Mouse (Mus musculus) embryonic facial prominence, embryonic 10.5 days (tissue): ENCODE measurements around the gene Chd2. TPM values are rescaled to one million over a fixed set of nuclear protein-coding genes. Genes with fewer than 3 reads are reported as not detected.

Experiments
- DNase-seq: peaks from one replicate; pipeline ENCODE4 v3.0.0-alpha.2; 2017; ENCODE audit warnings: low spot score
- H3K27ac ChIP-seq: fragments of 300-500 bp; sonication (generic); replicated peaks from 2 replicates; pipeline ENCODE4 v1.5.1; 2016; ENCODE audit warnings: mild to moderate bottlenecking
- H3K27me3 ChIP-seq: fragments of 300-500 bp; sonication (generic); replicated peaks from 2 replicates; pipeline ENCODE4 v1.6.1; 2016; ENCODE audit warnings: low read depth, mild to moderate bottlenecking; ENCODE audit not compliant: poor library complexity, severe bottlenecking
- H3K36me3 ChIP-seq: fragments of 300-500 bp; sonication (generic); replicated peaks from 2 replicates; pipeline ENCODE4 v1.6.1; 2016; ENCODE audit warnings: mild to moderate bottlenecking, moderate library complexity
- H3K4me1 ChIP-seq: fragments of 300-500 bp; sonication (generic); 2 replicates; pipeline ENCODE4 v1.6.1; 2016
- H3K4me3 ChIP-seq: fragments of 300-500 bp; sonication (generic); 2 replicates; pipeline ENCODE4 v1.5.1; 2016; ENCODE audit warnings: mild to moderate bottlenecking, moderate library complexity
- H3K9me3 ChIP-seq: fragments of 300-500 bp; sonication (generic); 2 replicates; pipeline ENCODE4 v1.6.1; 2016; ENCODE audit warnings: mild to moderate bottlenecking
- WGBS: fragments of 180-500 bp; shearing (Covaris S2); methylation state at CpG from one replicate; pipeline ENCODE4 v1.1.7; 2016; 5-methylcytosine and 5-hydroxymethylcytosine counted together
- polyA plus RNA-seq: library from polyadenylated mRNA; unstranded; fragments of >200 nt; fragmentation: Nextera tagmentation; extraction: Ambion mirVana; gene quantifications from 2 replicates; pipeline ENCODE4 v1.2.1, GENCODE M21; 2016

The Chd2 gene
- polyA plus RNA-seq, 1 experiment from 2014 or later = 54.8 TPM

DNA sequence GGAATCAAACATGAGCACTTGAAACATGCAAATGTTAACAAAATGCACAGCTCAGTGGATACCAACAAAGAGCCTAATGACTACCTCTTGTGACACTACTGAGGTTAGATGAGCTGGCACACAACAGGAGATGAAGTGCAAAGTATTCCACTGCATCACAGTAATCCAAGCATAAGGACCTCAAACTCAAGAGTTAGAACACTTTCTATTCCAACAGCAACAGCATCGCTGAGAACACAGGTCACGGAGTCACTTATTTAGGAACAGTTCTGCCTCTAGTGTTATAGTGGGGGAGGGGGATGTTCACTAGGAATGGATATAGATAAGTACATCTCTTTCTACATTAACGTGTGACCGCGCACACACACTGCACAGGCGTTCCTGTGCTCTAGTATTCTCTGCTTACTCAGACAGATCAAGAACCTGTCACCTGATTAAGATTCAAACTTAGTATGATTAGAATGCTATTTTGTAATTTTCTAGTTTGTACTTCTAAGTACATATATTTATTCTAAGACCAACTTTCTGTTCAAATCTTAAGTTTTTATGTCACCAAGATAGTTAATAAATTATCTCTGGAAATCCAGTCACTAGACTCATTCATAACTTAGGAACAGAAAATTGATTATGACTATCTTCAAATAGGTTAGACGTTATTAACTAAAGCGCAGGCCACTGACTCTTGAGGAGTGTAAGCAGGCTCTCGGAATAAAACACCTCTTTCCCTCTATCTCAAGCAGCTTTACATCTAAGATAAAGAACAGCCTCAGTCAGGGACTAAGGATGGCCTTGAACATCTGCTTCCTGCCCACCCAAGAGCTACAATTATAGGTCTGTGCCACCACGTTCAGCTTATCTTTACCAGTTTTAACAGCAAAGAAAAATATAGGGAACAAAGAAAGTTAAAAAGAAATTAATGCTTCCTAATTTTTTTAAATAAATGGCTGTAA, 5.2 kb upstream of the Chd2 start:
- peaks cover 3% of the 10 kb centered on the region; the same call in 1 of the 2 replicates for H3K4me1 ChIP-seq
- H3K9me3 ChIP-seq = no peaks in the 10 kb centered on the region
- H3K27ac ChIP-seq = no peak overlapping the region
- WGBS = 85% methylated on average over 10 of the region's 10 CpGs
- DNase-seq = no peak
- H3K27me3 ChIP-seq = no peaks in the 10 kb centered on the region
- peaks cover 96% of the 10 kb centered on the region for H3K36me3 ChIP-seq
- H3K4me3 ChIP-seq = no peak overlapping the region

GRCm38 (mm10) chr7:73545004-73545403, 3.4 kb upstream of the Chd2 start:
- H3K4me1 ChIP-seq = peaks cover 3% of the 10 kb centered on the region; the same call in 1 of the 2 replicates
- no peaks in the 10 kb centered on the region for H3K9me3 ChIP-seq
- 87% methylated on average over 4 of the region's 4 CpGs for WGBS
- no peaks in the 10 kb centered on the region for H3K27me3 ChIP-seq
- H3K36me3 ChIP-seq = peaks cover 81% of the 10 kb centered on the region
- no peak overlapping the region for H3K4me3 ChIP-seq
- DNase-seq = no peak
- H3K27ac ChIP-seq = no peak overlapping the region

- peak overlapping the region; percentile 76 for H3K4me3 ChIP-seq
- whole genome bisulfite sequencing = 74% methylated on average over 7 of the region's 7 CpGs
- H3K4me1 ChIP-seq = peaks cover 3% of the 10 kb centered on the region
- peak overlapping the region; percentile 98; the same call in 1 of the 2 replicates for H3K27ac ChIP-seq
- no peak for DNase-seq
- H3K36me3 ChIP-seq = peaks cover 53% of the 10 kb centered on the region
- H3K9me3 ChIP-seq = no peaks in the 10 kb centered on the region
- H3K27me3 ChIP-seq = no peaks in the 10 kb centered on the region
Measured at GRCm38 (mm10) chr7:73542131-73542853, 662 bp upstream of the Chd2 start.

DNA sequence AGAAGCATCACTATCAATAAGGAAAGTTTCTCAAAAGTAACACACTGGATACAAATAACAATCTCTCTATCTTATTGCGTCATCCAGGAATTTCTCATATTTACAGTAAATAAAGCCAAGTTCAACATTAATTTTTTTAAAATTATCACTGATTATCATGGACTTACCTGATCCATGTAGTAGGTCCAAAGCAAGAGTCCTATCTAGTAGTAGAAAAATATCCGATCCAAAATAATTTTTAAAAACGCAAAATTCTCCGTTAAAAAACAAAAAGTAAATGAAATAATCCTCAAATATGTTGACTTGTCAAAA, 595 bp downstream of the Chd2 start:
- H3K27ac ChIP-seq = peak overlapping the region; percentile 98
- no peak for DNase-seq
- peaks cover 12% of the 10 kb centered on the region for H3K4me1 ChIP-seq
- no peaks in the 10 kb centered on the region for H3K27me3 ChIP-seq
- under 1% methylated on average over 4 of the region's 4 CpGs for WGBS
- peaks cover 41% of the 10 kb centered on the region for H3K36me3 ChIP-seq
- H3K9me3 ChIP-seq = no peaks in the 10 kb centered on the region
- H3K4me3 ChIP-seq = peak overlapping the region; percentile 76

DNA sequence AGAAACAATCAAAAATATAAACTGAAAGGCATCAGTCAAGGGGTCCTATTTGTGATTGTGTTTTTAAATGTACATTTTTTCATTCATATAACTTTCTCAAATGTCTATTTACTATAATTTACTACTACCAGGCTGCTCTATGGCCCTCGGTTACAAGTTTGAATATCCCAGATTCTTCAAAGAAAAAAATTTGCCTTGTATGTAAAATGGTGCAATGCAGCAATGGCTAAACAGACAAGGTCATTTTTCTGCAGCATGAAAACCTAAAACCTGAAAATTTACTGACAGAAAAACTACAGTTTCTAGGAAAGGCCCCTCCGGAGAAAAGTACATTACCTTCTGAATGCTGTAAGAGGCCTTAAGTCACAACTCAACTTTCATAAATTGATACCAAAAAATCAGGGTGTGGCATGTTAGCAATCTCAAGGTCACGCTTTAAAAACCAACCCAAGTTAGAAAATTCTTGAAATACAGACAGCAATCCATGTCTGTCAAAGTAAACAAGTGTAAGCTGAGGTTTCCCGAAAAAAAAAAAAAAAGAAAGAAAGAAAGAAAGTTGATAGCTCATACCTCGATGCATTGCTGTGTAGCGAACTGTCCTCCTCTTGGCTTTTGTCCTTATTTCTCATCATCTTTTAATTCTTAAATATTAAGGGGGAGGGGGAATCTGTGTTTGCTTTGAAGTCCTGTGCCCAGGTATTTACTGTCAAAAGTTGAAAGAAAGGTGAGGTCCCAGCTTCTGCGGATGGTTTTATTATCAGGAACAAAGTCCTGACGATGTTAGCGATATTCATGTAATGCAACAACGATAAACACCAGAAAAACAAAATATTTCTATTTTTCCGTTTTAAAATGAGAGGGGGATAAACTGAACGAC, 1.2 kb downstream of the Chd2 start:
- Histone ChIP-seq H3K9me3 (no peaks in the 10 kb centered on the region), H3K27me3 (no peaks in the 10 kb centered on the region), H3K36me3 (peaks cover 35% of the 10 kb centered on the region), H3K4me1 (peaks cover 18% of the 10 kb centered on the region), H3K27ac (peak overlapping the region; percentile 98), H3K4me3 (peak overlapping the region; percentile 76)
- 3% methylated on average over 12 of the region's 12 CpGs for WGBS
- DNase-seq = no peak

DNA sequence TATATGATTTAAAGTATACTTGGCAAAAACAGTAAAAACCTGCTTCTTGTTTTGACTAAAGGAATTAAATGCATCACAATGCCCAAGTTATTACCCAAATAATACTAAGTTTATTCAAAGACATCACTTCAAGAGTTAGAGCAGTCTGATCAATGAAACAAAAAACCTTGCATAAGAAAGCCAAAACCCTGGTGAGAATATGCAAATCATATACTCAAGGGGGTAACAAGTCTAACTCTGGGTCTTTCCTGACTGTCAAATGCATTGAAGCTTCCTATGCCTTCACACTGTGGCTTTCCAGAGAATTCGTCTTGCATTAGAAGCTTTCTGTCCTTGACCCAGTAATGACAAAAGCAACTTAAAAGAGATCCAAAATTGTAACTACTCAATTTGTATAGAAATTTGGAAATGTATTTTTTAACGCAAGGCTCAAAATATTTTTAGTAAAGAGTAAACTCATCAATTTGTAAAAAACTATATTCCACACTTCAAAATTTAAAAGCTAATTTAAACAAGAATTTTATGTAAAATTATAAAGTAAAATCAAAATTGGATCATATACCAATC, 2.4 kb downstream of the Chd2 start:
- Histone ChIP-seq H3K9me3 (no peaks in the 10 kb centered on the region), H3K36me3 (peaks cover 33% of the 10 kb centered on the region), H3K27me3 (no peaks in the 10 kb centered on the region), H3K4me3 (peak overlapping the region; percentile 76), H3K27ac (peak overlapping the region; percentile 93), H3K4me1 (peaks cover 27% of the 10 kb centered on the region)
- WGBS = 34% methylated on average over 2 of the region's 2 CpGs
- DNase-seq = no peak

DNA sequence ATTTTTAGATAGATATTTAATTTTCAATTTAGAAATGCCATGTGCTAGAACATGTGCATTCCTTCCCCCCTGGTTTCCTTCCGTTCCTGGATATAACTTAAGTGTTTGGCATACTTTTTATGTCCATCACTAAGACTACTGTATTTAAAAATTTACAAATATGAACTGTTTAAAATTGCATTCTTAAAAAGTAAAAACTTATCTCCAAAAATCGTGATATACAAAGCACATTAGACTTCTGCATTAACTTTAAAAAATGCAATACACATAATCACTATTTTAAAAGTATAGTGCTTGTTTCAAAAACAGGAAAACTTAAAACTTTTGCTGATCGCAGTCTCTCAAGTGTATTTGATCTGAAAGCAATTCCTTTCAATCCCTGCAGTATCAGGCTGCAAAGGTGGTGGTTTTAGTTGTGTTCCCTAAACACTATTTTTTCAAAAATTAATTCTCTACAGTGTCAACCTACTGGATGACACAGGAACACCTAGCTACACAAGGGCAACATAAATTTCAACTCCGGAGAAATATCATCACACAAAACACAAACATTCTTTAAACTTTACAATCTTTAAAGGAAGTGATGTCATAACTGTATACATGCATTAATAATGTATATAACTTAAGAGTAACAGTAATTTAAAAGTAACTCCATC, 3.1 kb downstream of the Chd2 start:
- DNase-seq = no peak

GRCm38 (mm10) chr7:73537634-73538423, 3.8 kb downstream of the Chd2 start:
- Histone ChIP-seq H3K36me3 (peaks cover 32% of the 10 kb centered on the region), H3K4me1 (peaks cover 40% of the 10 kb centered on the region), H3K4me3 (peak overlapping the region; percentile 76), H3K27me3 (no peaks in the 10 kb centered on the region), H3K27ac (peak overlapping the region; percentile 93), H3K9me3 (no peaks in the 10 kb centered on the region)
- WGBS = under 1% methylated on average over 46 of the region's 46 CpGs
- peak; percentile 100 for DNase-seq

More for the DNA sequence above, 3.1 kb downstream of the Chd2 start:
- H3K36me3 ChIP-seq = peaks cover 33% of the 10 kb centered on the region
- no peaks in the 10 kb centered on the region for H3K9me3 ChIP-seq
- H3K4me3 ChIP-seq = peak overlapping the region; percentile 76
- WGBS = 20% methylated on average over 4 of the region's 4 CpGs
- H3K4me1 ChIP-seq = peaks cover 33% of the 10 kb centered on the region
- H3K27me3 ChIP-seq = no peaks in the 10 kb centered on the region
- peak overlapping the region; percentile 93 for H3K27ac ChIP-seq

GRCm38 (mm10) chr7:73537228-73537627, 4.4 kb downstream of the Chd2 start:
- no peaks in the 10 kb centered on the region for H3K9me3 ChIP-seq
- H3K4me1 ChIP-seq = peaks cover 41% of the 10 kb centered on the region
- H3K27me3 ChIP-seq = no peaks in the 10 kb centered on the region
- 26% methylated on average over 10 of the region's 10 CpGs for WGBS
- peaks cover 27% of the 10 kb centered on the region for H3K36me3 ChIP-seq
- DNase-seq = no peak
- peak overlapping the region; percentile 93 for H3K27ac ChIP-seq
- H3K4me3 ChIP-seq = peak overlapping the region; percentile 76

DNA sequence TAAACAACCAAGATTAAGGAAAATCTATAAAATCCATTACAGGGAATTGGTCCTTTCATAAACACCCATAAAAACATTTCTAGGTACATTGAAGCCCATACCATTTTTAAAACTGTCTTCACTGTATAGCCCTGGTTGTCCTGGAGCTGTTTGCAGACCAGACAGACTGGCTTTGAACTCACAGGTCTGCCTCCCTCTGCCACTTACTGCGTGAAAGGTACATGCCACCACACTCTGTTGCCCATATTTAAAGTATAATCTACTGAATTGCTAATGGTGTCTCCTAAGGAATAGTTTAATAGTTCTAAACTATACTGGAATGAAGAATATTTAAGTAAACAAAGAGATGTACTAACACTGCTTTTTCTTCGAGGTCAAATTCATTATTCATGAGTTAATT, 5.1 kb downstream of the Chd2 start:
- Histone ChIP-seq H3K36me3 (peaks cover 31% of the 10 kb centered on the region), H3K27ac (0 out of 2 replicates have a peak overlapping the region, but pooled peaks have one; percentile 93), H3K4me1 (peaks cover 41% of the 10 kb centered on the region), H3K4me3 (peak overlapping the region; percentile 76), H3K27me3 (no peaks in the 10 kb centered on the region), H3K9me3 (no peaks in the 10 kb centered on the region)
- DNase-seq = no peak
- WGBS = 89% methylated on average over 2 of the region's 2 CpGs

DNA sequence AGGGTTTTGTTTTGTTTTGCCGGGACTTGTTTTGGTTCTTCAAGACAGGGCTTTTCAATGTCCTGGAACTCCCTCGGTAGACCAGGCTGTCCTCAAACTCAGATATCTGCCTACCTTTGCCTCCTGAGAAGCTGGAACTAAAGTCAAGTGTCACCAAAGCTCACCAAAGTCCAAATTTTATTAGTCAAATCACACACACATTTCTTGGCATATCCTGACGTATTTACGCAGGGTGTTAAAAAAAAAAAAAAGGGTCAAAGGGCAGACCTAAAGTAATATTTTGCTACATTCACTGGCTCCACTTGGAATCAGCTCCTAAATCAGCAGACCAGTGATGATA, 5.8 kb downstream of the Chd2 start:
- Histone ChIP-seq H3K9me3 (no peaks in the 10 kb centered on the region), H3K4me3 (no peak overlapping the region), H3K27ac (no peak overlapping the region), H3K36me3 (peaks cover 37% of the 10 kb centered on the region), H3K4me1 (peaks cover 47% of the 10 kb centered on the region), H3K27me3 (no peaks in the 10 kb centered on the region)
- no peak for DNase-seq
- WGBS = 71% methylated on average over 4 of the region's 4 CpGs
